Mouse (Mus musculus) layer of hippocampus, adult 9-11 months (tissue): ENCODE data around the gene Bola1.
"Not testable (repeated sequence)": the region's sequence is repeated elsewhere in the genome, so short reads cannot be mapped to it uniquely, and the experiment has no call there.

Experiments
- DNase-seq: peaks from one replicate; pipeline ENCODE4 v3.0.0; 2022

The Bola1 gene

DNA sequence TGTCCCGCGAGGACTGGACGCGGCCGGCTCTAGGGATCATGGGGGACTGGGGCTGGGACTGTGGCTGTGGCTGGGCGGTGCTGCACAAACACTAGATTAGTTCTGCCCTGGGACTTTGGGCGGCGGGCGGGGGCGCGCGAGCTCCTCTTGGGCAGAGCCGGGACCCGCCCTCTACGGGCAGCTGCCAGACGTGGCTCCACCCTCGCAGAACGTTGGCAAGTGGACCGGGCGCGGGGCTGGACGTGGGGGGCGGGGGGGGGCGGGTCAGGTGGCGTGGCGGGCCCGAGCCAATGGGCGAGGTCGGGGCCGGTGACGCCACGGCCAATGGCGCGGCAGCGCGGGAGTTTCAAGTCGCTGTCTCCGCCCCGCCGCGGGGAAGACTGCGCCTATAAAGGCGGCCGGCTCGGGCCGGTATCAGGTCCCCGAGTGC lies 26.9 kb upstream of the Bola1 start, which contains the start of gene Hist2h3c1:
TSS of gene Hist2h3c1 (plus strand) at position 259 of the 430 bp plus-strand sequence.
- not testable (repeated sequence) for DNase-seq

GRCm38 (mm10) chr3:96246018-96246417 lies 26.5 kb upstream of the Bola1 start:
- not testable (repeated sequence) for DNase-seq

DNA sequence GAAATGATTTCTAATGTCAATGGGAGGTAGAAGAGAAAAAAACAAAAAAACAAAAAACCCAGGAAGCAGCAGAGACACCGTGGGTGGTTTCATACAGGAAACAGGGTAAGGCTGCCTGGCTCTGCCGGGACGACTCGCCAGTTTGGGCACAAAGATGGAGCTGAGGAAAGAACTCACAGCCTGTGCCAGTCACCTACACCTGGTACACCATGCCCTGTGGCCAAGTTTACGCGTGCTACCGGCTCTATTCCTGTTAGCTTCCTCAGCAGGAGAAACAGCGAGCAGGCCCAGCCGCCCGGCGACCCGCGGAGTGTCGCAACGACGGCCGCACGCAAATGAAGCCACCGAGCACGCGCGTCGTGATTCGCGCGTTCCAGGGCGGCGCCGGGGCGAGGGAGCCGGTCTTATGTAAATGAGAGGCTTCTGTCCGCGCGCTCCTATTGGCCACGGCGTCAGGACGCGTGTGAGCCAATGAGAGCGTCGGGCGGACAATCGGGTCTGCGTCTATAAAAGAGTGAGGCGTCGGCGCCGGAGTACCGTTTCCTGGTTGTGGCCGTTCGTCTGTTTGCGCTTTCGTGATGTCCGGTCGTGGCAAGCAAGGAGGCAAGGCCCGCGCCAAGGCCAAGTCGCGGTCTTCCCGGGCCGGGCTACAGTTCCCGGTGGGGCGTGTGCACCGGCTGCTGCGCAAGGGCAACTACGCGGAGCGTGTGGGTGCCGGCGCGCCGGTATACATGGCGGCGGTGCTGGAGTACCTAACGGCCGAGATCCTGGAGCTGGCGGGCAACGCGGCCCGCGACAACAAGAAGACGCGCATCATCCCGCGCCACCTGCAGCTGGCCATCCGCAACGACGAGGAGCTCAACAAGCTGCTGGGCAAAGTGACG lies 25.7 kb upstream of the Bola1 start, which contains the start of gene Hist2h2aa1:
TSS of gene Hist2h2aa1 (plus strand) at position 495 of the 884 bp plus-strand sequence.
- DNase-seq: peak; percentile 92

- peak; percentile 10 for DNase-seq
Measured at GRCm38 (mm10) chr3:96243921-96244572, 24.5 kb upstream of the Bola1 start.

- DNase-seq: no peak
Measured at GRCm38 (mm10) chr3:96240799-96241197, 21.3 kb upstream of the Bola1 start.

DNA sequence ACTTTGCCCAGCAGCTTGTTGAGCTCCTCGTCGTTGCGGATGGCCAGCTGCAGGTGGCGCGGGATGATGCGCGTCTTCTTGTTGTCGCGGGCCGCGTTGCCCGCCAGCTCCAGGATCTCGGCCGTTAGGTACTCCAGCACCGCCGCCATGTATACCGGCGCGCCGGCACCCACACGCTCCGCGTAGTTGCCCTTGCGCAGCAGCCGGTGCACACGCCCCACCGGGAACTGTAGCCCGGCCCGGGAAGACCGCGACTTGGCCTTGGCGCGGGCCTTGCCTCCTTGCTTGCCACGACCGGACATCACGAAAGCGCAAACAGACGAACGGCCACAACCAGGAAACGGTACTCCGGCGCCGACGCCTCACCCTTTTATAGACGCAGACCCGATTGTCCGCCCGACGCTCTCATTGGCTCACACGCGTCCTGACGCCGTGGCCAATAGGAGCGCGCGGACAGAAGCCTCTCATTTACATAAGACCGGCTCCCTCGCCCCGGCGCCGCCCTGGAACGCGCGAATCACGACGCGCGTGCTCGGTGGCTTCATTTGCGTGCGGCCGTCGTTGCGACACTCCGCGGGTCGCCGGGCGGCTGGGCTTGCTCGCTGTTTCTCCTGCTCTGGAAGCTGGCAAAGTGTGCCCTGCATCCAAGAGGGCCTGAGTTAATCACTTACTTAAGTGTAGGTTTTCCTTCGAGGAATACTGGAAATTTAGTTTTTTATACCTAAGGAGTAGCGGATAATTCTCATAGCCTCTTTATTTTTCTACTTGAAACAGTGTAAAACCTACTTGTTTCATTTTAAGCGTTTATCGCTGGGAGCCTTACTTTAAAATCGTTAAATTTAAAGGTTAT lies 20.7 kb upstream of the Bola1 start, which contains the start of gene Hist2h2aa2:
TSS of gene Hist2h2aa2 (minus strand) at position 328 of the 850 bp plus-strand sequence.
- peak; percentile 94 for DNase-seq

DNA sequence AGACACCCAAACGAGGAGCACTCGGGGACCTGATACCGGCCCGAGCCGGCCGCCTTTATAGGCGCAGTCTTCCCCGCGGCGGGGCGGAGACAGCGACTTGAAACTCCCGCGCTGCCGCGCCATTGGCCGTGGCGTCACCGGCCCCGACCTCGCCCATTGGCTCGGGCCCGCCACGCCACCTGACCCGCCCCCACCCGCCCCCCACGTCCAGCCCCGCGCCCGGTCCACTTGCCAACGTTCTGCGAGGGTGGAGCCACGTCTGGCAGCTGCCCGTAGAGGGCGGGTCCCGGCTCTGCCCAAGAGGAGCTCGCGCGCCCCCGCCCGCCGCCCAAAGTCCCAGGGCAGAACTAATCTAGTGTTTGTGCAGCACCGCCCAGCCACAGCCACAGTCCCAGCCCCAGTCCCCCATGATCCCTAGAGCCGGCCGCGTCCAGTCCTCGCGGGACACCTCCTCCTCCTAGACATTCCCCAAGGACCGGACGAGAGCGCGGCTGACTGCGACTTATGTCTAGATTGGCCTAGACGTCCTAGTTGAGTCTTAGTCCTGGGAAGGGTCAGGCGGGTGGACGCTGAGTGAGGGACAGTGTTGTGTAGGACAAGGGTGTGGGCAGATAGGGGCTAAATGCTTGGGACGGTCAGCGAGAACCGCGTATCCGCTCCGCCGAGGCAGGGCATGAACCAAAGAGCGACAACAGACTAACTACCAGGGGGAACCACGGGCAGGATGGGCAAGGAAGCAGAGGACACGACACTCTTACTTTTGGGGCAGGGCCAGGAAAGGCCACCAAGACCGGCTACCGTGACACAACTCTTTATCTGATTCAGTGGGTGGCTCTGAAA lies 19.7 kb upstream of the Bola1 start, which contains the start of gene Hist2h3c2:
TSS of gene Hist2h3c2 (minus strand) at position 174 of the 840 bp plus-strand sequence.
- DNase-seq: peak; percentile 38

GRCm38 (mm10) chr3:96237904-96238511 lies 18.5 kb upstream of the Bola1 start:
- no peak for DNase-seq

GRCm38 (mm10) chr3:96237335-96237903 lies 17.9 kb upstream of the Bola1 start:
- no peak for DNase-seq

DNA sequence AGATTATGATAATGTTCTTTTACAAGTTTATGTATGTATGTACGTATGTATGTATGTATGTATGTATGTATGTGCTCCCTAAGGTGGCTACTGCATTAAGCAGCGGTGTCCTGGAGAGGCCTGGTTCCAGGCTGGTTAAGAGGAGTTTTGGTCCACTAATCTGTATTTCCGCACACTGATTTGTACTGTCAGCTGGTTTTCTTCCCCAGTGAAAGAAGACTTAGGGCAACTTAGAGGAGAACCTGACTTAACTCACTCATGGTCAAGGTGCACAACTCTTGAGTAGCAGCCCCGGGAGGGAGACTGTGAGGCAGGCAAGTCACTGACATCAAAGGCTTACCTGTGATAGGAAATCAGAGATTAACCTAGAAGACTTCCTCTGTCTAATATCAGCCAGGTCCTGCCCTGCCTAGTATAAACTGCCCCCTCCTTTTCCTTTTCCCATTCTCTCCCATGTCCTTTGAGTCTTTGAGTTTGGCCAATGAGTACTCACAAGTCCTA lies 17.4 kb upstream of the Bola1 start:
- DNase-seq: no peak

- no peak for DNase-seq
Measured at GRCm38 (mm10) chr3:96235836-96236235, 16.3 kb upstream of the Bola1 start.

- DNase-seq: no peak
Measured at GRCm38 (mm10) chr3:96234914-96235313, 15.4 kb upstream of the Bola1 start.

- no peak for DNase-seq
Measured at GRCm38 (mm10) chr3:96231758-96232120, 12.2 kb upstream of the Bola1 start.

GRCm38 (mm10) chr3:96230910-96231757 lies 11.6 kb upstream of the Bola1 start:
- no peak for DNase-seq

- no peak for DNase-seq
Measured at GRCm38 (mm10) chr3:96230404-96230803, 10.9 kb upstream of the Bola1 start.

- no peak for DNase-seq
Measured at GRCm38 (mm10) chr3:96228828-96229227, 9.3 kb upstream of the Bola1 start.

DNA sequence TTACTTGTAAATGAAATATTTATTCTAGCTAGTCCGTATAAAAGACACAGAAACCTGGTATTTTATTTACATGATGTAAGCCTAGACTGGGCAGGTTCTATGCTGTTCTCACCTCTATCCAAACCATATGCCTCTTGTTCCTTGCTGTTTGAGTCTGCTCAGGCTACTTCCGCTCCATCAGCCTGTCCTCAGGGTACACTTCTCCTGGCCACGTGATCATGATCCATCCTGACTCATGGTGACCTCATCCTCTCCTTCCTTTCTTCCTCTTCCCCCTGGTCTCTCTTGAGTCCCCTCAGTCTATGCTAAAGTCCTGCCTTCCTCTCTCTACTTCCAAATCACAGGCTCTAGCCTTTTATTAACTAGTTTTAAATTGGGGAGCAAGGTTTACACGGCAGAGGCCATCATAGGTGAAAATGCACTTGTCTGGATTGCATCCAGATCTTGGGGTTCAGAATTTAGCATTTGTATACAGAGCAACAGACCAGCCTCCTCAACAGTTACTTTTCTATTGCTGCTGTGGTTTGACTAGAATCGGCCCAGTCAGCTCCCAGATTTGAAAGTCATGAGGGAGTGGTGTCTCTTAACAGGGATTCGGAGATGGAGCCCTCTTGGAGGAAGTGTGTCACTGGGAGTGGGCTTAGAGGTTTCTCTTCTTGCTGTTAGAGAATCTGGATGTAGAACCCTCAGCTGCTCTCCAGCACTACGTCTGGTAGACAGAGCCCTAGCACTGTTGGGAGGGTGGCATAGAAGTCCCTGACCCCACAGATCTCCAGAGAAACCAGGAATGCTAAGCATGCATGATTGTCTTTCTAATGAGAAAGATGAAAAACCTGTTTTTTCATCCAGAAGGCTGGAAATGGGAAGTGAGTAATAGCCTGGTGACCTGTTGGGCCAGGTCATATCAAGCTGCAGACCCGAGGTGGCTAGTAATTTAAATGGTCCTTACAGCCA lies 7.5 kb upstream of the Bola1 start:
- DNase-seq: peak; percentile 57

- no peak for DNase-seq
Measured at GRCm38 (mm10) chr3:96225421-96225820, 5.9 kb upstream of the Bola1 start.

- DNase-seq: no peak
Measured at GRCm38 (mm10) chr3:96222774-96223173, 3.3 kb upstream of the Bola1 start.
